10 mouse cellular contexts compared by ENCODE assay signal in the genomic region with DNA sequence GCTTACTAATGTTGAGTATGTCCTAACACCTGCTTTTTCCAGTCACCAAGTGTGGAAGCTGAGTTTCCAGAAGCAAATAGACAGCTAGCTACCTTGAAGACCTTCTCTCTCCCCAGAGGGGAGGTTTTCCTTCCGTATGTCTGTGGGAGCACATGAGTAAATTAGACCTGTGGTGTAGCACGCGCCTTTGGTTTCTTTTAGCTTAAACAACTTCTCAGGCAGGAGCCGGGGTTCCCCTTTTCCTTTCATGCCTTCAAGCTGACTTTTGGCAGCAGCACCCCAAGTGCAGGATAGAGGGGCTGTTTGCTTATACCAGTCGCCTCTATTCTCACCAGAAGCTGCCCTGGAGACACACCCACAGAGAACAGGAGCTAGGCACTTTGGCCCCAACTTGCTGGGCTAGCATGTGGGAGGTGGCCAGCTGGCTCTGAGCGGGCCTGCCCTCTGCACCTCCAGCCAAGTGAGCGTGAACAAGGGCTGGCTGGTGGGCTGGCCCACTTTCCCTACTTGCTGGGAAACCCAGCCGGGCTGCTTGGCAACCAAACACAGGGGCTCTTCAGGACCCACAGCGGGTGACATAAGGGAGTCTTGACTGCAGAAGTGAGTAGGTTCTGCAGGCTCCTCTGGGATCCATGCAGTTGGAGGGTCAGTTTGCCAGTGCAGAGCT.
DNase-seq lines count a peak whose midpoint lies in the region; ATAC-seq and TF ChIP-seq lines count a peak whose summit lies in the region.
"Had no signal": no experiment of that assay in that cellular context is flagged by ENCODE, and none has a peak within 500 bp of the region (broad histone marks: within the 10 kb centered on the region; RNA-seq: fewer than 3 reads in every experiment).

No protein-coding gene starts in this region.

- no peak overlapping the region for H3K9ac ChIP-seq in hindbrain, embryonic 15.5 days
- no peak overlapping the region for H3K9ac ChIP-seq in lung, postnatal 0 days (replicated peaks; ENCODE audit: low read depth)
- H3K9ac ChIP-seq: embryonic facial prominence, embryonic 12.5 days; liver, embryonic 14.5 days had no signal

- ATAC-seq in hindbrain, embryonic 15.5 days (ENCODE audit: low FRiP score, low read depth), result peak; percentile 82
- ATAC-seq in lung, postnatal 0 days, result peak; percentile 64

- no peaks in the 10 kb centered on the region for H3K9me3 ChIP-seq in hindbrain, embryonic 15.5 days
- no peaks in the 10 kb centered on the region for H3K9me3 ChIP-seq in lung, postnatal 0 days (ENCODE audit: low read length)
- H3K9me3 ChIP-seq: embryonic facial prominence, embryonic 12.5 days had no signal

- TF ChIP-seq CTCF in lung, postnatal 0 days (IDR thresholded peaks at IDR 0.05), result no peak

- H3K36me3 ChIP-seq in hindbrain, embryonic 15.5 days, result no peaks in the 10 kb centered on the region
- H3K36me3 ChIP-seq in lung, postnatal 0 days (ENCODE audit: insufficient read depth, low read length), result no peaks in the 10 kb centered on the region

- no peak overlapping the region for H3K4me3 ChIP-seq in hindbrain, embryonic 15.5 days
- H3K4me3 ChIP-seq in lung, postnatal 0 days (ENCODE audit: low read depth, low read length), result no peak overlapping the region
- H3K4me3 ChIP-seq: embryonic facial prominence, embryonic 12.5 days had no signal

- peak; percentile 7 for DNase-seq in urinary bladder, postnatal 25 days (ENCODE audit: low spot score)
- no peak for DNase-seq in urinary bladder, adult 2 months (ENCODE audit: low spot score)
- peak; percentile 71 for DNase-seq in layer of hippocampus, adult 9-11 months
- peak; percentile 36 for DNase-seq in lung, postnatal 0 days (ENCODE audit: low spot score)
- DNase-seq in skeletal muscle tissue, adult 2 months (ENCODE audit: low read depth, low spot score), result peak; percentile 46
- DNase-seq in thymus, postnatal 0 days (ENCODE audit: low spot score), result no peak
- DNase-seq in urinary bladder, postnatal 36 days (ENCODE audit: low spot score in 2 of 2), result no peak

- H3K4me2 ChIP-seq in hindbrain, embryonic 15.5 days, result no peak overlapping the region
- no peak overlapping the region for H3K4me2 ChIP-seq in lung, postnatal 0 days (replicated peaks; ENCODE audit: low read depth, low read length)
- H3K4me2 ChIP-seq: embryonic facial prominence, embryonic 12.5 days had no signal

- H3K4me1 ChIP-seq in hindbrain, embryonic 15.5 days (replicated peaks), result peaks cover 5% of the 10 kb centered on the region; the same call in 1 of the 2 replicates
- no peaks in the 10 kb centered on the region for H3K4me1 ChIP-seq in lung, postnatal 0 days (ENCODE audit: insufficient read depth, low read depth, low read length)

- 42% methylated on average over 9 of the region's 9 CpGs for WGBS in hindbrain, embryonic 15.5 days
- 52% methylated on average over 9 of the region's 9 CpGs for WGBS in lung, postnatal 0 days

- no peaks in the 10 kb centered on the region for H3K27me3 ChIP-seq in hindbrain, embryonic 15.5 days
- no peaks in the 10 kb centered on the region for H3K27me3 ChIP-seq in lung, postnatal 0 days (replicated peaks; ENCODE audit: insufficient read depth, low read length)
- H3K27me3 ChIP-seq: embryonic facial prominence, embryonic 12.5 days had no signal

- no peak overlapping the region for H3K27ac ChIP-seq in hindbrain, embryonic 15.5 days (replicated peaks)
- no peak overlapping the region for H3K27ac ChIP-seq in lung, postnatal 0 days (ENCODE audit: low read length)
- H3K27ac ChIP-seq: embryonic facial prominence, embryonic 12.5 days; liver, embryonic 14.5 days had no signal

- no peak for TF ChIP-seq EP300 in lung, postnatal 0 days (IDR thresholded peaks at IDR 0.05)

Comparison
In these comparisons a context has a peak if more than half of its experiments do, and no peak if none do; other contexts are left out.
1. DNase-seq: peak in urinary bladder, postnatal 25 days (single experiment), layer of hippocampus, adult 9-11 months (single experiment), lung, postnatal 0 days (single experiment) and skeletal muscle tissue, adult 2 months (single experiment); none in urinary bladder, adult 2 months (single experiment), thymus, postnatal 0 days (single experiment) and urinary bladder, postnatal 36 days (0 of 2).